Mouse (Mus musculus) testis, adult 2 months (tissue): ENCODE results near the gene Gm128.

Experiments
- CTCF ChIP-seq: fragments of 200-500 bp; IDR thresholded peaks from 2 replicates; pipeline ENCODE4 v1.5.1; 2012; ENCODE audit warnings: low read depth, mild to moderate bottlenecking, inconsistent platforms, low read length, moderate library complexity; ENCODE audit not compliant: control insufficient read depth, insufficient read depth, insufficient replicate concordance
- POLR2A ChIP-seq: fragments of 200-500 bp; IDR thresholded peaks from 2 replicates; pipeline ENCODE4 v1.6.1; 2012; ENCODE audit warnings: low read depth, mild to moderate bottlenecking, inconsistent platforms, low read length, moderate library complexity; ENCODE audit not compliant: control insufficient read depth

GRCm38 (mm10) chr3:95276428-95276934 is 35.1 kb upstream of the Gm128 start:
- TF ChIP-seq POLR2A (no peak), CTCF (no peak)
